Mouse (Mus musculus) lung, postnatal 0 days (tissue): Measurements from ENCODE around the gene Sox6.

ENCODE experiments used
- CTCF ChIP-seq: IDR thresholded peaks from 2 replicates; pipeline ENCODE4 v1.5.1; 2016; ENCODE audit warnings: antibody characterized with exemption, mild to moderate bottlenecking
- EP300 ChIP-seq: IDR thresholded peaks from 2 replicates; pipeline ENCODE4 v1.6.1; 2016; ENCODE audit warnings: antibody characterized with exemption, mild to moderate bottlenecking, control low read depth

- TF ChIP-seq CTCF, result no peak
- no peak for TF ChIP-seq EP300
Measured at GRCm38 (mm10) chr7:115947916-115948315, 90.7 kb downstream of the Sox6 start.
